Mouse (Mus musculus): ENCODE data around the gene Acsm4.
A peak's percentile ranks its signal among the peaks of the same experiment; 100 is the strongest.
"Not testable (repeated sequence)": the region's sequence is repeated elsewhere in the genome, so short reads cannot be mapped to it uniquely, and the experiment has no call there.

The Acsm4 gene

GRCm38 (mm10) chr7:119689726-119690125, at the start of gene Acsm4:
Acsm4 (plus strand) TSS chr7:119690026.
- no peak for DNase-seq (ENCODE audit: low spot score)

- DNase-seq (ENCODE audit: low spot score), result no peak
These were observed 47.5 kb upstream of the Acsm4 start for GRCm38 (mm10) chr7:119642307-119642706.

DNA sequence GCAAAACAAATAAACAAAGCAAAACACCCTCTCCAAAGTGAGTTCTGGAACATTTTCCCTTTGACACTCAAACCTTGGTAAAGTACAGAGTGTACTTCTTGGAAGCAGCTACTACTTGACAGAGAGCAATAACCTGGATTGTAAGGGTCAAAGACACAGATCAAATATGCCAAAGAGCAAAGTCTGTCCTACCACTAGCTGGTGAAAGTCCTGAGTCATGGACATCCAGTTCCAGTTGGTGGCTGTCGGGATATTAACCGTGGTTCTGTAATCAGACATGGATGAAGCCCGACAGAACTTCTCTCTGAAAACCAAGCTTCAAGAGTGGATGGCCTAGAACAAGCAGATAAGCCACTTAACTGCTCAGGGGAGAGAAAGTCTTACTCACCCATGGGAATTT, 21.9 kb upstream of the Acsm4 start:
- no peak for DNase-seq (ENCODE audit: low spot score)

DNA sequence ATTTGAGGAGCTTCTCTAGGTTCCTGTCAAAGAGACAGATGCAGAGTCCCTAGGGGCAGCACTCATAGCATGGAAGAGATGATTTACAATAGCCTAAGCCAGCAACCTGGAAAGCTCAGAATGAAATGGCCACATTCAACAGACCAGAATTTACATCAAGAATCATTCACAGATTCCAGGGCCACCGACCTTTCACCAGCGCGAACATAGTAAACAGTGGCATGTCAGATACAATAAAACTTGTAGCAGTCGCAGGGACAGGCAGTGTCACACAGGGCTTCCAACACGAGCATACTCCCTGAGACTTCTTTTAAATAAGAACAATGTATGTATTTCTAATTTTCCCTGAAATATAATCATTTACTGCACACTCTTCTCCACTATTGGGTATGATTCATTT, 19.4 kb upstream of the Acsm4 start:
- no peak for DNase-seq (ENCODE audit: low spot score)

DNA sequence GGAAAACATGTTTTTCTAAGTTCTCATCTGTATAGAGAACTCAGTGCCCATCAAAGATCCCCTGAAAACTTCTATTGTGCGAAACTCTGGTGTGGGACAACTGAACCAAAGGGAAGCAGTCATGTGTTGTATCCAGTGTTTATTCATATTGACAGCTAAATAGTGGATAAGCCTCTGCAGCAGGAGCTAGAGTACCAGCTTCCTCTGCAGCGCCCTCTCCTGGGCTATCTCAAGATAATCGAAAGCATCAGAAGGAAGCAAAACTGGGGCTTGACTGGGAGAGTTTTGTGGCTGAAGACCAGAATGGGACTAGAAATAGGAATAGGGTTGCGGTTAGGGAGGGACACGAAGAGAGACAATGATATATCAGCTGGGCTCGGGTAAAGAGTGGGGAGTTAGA, 18.9 kb upstream of the Acsm4 start:
- DNase-seq (ENCODE audit: low spot score), result no peak

DNA sequence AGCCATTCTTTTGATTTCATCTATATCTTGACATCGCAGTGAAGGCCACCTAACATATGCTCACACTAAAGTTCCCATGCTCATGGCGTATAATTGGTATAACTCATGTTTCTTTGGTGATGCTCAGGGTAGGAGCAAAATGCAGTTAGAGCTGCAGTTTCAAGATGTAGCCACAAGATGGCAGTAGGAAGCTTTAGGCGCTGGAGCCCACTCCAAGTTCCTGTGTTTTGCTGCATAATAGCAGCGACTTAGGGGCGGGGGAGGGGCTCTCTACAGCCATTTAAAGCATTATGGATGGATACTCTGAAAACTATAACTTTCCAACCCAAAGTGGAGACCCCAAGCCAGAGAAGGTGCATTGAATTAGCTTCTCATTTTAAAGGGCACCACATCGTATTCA, 16.4 kb upstream of the Acsm4 start:
- no peak for DNase-seq (ENCODE audit: low spot score)

GRCm38 (mm10) chr7:119680107-119680506, 9.7 kb upstream of the Acsm4 start:
- no peak for DNase-seq (ENCODE audit: low spot score)

GRCm38 (mm10) chr7:119682699-119683098, 7.1 kb upstream of the Acsm4 start:
- no peak for DNase-seq (ENCODE audit: low spot score)

- DNase-seq (ENCODE audit: low spot score), result no peak
These were observed 2.5 kb downstream of the Acsm4 start for GRCm38 (mm10) chr7:119692302-119692701.

DNA sequence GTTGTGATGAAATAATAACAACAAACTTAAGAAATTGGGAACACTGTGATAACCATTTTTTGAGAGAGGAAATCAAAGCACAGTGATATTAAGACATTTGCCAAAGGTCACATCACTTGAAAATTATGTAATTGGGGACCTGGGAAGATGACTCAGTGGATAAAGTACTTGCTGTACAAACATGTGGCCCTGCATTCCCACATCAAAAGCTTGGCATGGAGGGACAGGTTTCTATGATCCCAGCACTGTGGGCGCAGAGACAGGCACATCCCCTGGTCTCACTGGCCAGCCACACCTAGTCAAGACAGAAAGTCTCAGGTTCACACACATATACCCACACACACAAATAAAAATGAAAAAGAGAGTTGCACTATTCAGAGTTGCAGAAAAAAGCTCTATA, 5.1 kb downstream of the Acsm4 start:
- no peak for DNase-seq (ENCODE audit: low spot score)

GRCm38 (mm10) chr7:119714111-119714510, 24.3 kb downstream of the Acsm4 start:
- no peak for DNase-seq (ENCODE audit: low spot score)

- DNase-seq (ENCODE audit: low spot score), result peak; percentile 91
These were observed 30.6 kb downstream of the Acsm4 start, which contains the start of gene Thumpd1 for GRCm38 (mm10) chr7:119720253-119720946. Thumpd1 (minus strand) TSS chr7:119720798.

DNA sequence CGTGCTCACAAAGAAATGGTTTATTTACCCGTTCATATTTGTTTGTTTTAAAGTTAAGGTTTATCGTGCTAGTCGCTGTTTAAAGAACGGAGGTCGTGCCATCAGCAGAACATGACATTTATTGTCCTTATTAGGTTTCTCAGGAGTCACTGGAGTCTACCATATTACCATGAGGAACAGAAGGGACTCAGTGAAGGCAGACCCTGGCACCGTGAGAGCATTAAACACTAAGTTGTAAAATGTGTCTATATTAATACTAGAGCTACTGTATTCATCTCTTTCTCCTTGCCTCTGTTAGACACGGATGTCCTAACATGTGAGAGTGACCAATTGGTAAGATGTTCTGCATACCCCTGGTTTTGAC, 31.1 kb downstream of the Acsm4 start:
- DNase-seq (ENCODE audit: low spot score), result no peak

- no peak for DNase-seq (ENCODE audit: low spot score)
These were observed 37.8 kb downstream of the Acsm4 start for GRCm38 (mm10) chr7:119727621-119728020.

GRCm38 (mm10) chr7:119731262-119731661, 41.4 kb downstream of the Acsm4 start:
- not testable (repeated sequence) for DNase-seq (ENCODE audit: low spot score)

DNA sequence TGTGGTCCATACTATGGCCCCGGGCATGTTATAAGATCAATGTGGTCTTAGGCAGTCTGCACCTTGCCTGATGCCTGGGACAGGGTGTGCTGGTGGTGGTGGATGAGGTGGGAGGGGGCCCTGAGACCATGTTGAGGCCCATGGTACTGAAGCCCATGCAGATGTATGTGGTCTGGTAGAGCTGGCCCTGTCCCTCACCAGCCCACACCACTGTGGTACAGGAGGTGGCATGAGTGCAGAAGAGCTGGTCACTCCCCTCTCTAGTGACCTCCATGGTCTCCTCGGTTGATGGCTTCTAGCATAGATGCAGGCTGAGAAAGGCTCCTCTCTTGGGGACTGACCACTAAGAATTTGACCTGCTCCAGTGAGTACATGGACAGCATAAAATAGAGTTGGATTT, 49.1 kb downstream of the Acsm4 start:
- DNase-seq (ENCODE audit: low spot score), result no peak

DNA sequence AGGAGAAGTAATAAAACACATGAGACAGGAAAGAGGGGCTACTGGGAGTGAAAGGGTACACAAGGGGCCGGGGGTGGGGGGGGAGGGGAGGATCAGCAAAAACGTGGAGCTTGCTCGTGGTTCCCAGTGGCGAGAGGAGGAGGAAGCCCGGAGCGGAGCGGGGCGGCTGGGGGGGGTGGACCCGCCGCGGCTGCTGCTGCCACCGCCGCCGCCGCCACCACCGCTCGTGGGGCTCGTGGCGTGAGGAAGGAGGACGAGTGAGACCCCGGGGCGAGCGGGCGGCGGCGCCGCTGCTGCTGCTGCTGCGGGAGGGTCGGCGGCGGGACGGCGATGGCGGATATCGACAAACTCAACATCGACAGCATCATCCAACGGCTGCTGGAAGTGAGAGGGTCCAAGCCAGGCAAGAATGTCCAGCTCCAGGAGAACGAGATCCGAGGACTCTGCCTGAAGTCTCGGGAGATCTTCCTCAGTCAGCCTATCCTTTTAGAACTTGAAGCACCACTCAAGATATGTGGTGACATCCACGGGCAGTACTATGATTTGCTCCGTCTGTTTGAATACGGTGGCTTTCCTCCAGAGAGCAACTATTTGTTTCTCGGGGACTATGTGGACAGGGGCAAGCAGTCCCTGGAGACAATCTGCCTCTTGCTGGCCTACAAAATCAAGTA, 50.1 kb downstream of the Acsm4 start:
- DNase-seq (ENCODE audit: low spot score), result not testable (repeated sequence)

DNA sequence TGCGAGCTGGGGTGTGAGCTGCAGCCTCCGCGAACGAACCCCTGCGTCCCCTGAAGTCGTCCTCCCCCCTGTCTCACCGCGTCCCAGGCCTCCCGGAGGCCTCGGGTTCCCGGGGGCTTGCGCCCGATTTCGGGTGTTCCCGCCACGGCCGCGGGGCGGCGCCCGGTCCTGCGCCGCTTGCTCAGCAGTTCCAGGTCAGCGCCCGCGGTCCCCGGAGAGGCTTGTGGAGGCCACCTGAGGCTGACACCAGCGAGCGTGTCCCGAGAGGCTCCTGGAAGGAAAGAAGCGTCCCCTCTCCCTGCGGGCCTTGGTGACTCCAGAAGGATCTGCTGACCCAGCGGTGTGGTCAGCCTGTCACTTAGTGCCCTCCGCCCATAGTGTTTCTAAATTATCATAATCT, 54.5 kb downstream of the Acsm4 start:
- DNase-seq (ENCODE audit: low spot score), result peak; percentile 24

DNA sequence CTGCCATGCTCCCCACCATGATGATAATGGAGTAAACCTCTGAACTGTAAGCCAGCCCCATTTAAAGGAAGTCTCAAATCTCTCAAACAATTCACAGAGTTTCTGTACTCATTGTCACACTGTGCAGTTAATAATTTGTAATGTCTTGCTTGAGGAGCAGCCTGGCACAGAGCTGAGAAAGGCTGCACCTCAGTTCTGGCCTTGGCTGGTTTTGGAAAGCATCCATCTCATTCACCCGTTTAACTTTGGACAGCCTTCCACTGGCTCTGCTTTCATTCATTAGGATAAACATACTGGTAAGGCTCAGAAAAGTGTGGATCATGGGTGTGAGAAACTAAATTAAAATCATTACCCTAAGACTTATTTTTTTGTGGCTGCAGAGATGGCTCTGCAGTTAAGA, 56.0 kb downstream of the Acsm4 start:
- DNase-seq (ENCODE audit: low spot score), result no peak

GRCm38 (mm10) chr7:119748761-119749160, 58.9 kb downstream of the Acsm4 start:
- no peak for DNase-seq (ENCODE audit: low spot score)

- DNase-seq (ENCODE audit: low spot score), result no peak
These were observed 60.1 kb downstream of the Acsm4 start for GRCm38 (mm10) chr7:119749942-119750341.

DNA sequence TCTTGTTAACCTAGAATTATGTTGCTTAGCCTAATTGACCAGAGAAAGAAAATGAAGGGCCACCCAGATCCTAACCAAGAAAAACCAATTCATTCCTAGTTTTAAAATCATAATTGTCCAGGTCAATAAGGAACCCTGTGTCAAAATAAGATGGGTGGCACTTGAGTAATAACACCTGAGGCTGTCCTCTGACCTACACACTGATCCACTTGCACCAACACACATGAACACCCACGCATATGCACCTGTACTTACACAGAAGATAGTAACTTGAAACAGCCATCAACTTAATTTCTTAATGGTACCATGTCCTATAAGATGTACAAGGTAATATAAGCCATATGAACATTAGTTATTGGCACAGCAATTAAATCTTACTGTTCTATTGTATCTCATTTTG, 63.9 kb downstream of the Acsm4 start:
- DNase-seq (ENCODE audit: low spot score), result no peak

GRCm38 (mm10) chr7:119760527-119760951, 70.7 kb downstream of the Acsm4 start, which contains the start of gene Acsm3:
Acsm3 (plus strand) TSS chr7:119760923.
- no peak for DNase-seq (ENCODE audit: low spot score)
